Mouse (Mus musculus) liver, adult 2 months (tissue): Measurements from ENCODE around the gene Aup1.

Experiments
- CTCF ChIP-seq: fragments of 200-500 bp; IDR thresholded peaks from 2 replicates; pipeline ENCODE4 v1.5.1; 2011; ENCODE audit warnings: low read depth, low read length, control low read depth
- POLR2A ChIP-seq: fragments of 200-500 bp; IDR thresholded peaks from 2 replicates; pipeline ENCODE4 v1.6.1; 2011; ENCODE audit warnings: low read length, control low read depth; ENCODE audit not compliant: insufficient read depth; ENCODE audit errors: extremely low read depth

DNA sequence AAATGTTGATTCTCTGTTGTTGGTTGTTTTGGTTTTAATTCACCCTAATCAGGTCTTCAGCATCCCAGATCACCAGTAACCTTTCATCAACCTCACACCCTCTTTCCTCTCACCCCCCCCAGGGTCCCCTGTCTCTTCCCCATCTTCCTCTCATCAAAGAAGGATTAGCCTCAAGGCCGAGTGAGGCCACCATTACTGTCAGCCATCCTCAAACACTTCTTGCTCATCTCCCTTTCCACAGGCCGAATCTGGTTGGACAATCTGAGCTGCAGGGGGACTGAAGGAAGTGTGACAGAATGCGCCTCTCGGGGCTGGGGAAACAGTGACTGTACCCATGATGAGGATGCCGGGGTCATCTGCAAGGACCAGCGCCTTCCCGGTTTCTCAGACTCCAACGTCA lies 17.1 kb upstream of the Aup1 start:
- TF ChIP-seq CTCF: no peak
- no peak for TF ChIP-seq POLR2A
